Mouse (Mus musculus) kidney, postnatal 0 days (tissue): ENCODE measurements around the gene Sh3kbp1. TPM values are rescaled to one million over a fixed set of nuclear protein-coding genes. Genes with fewer than 3 reads are reported as not detected.

Source experiments
- ATAC-seq: fragments of 200-750 bp; cut with Nextera tagmentation; replicated peaks from 2 replicates; pipeline ENCODE4 v1.8.0; 2017; ENCODE audit warnings: low read depth, moderate number of reproducible peaks, moderate TSS enrichment, moderate library complexity; ENCODE audit not compliant: low FRiP score
- DNase-seq: peaks from one replicate; pipeline ENCODE4 v3.0.0-alpha.2; 2016; ENCODE audit warnings: low spot score
- H3K27ac ChIP-seq: fragments of 300-500 bp; sonication (generic); 2 replicates; pipeline ENCODE4 v1.5.1; 2014; ENCODE audit warnings: mild to moderate bottlenecking
- H3K27me3 ChIP-seq: fragments of 300-500 bp; sonication (generic); 2 replicates; pipeline ENCODE4 v1.6.1; 2014; ENCODE audit warnings: low read length, mixed read lengths; ENCODE audit not compliant: insufficient read depth
- H3K36me3 ChIP-seq: fragments of 300-500 bp; sonication (generic); 2 replicates; pipeline ENCODE4 v1.6.1; 2014; ENCODE audit warnings: low read length, mixed read lengths; ENCODE audit not compliant: insufficient read depth
- H3K4me1 ChIP-seq: fragments of 300-500 bp; sonication (generic); replicated peaks from 2 replicates; pipeline ENCODE4 v1.6.1; 2014; ENCODE audit warnings: antibody characterized with exemption, low read length, mixed read lengths; ENCODE audit not compliant: insufficient read depth
- H3K4me2 ChIP-seq: fragments of 300-500 bp; sonication (generic); 2 replicates; pipeline ENCODE4 v1.6.1; 2014; ENCODE audit warnings: mild to moderate bottlenecking, low read length, moderate library complexity, mixed read lengths
- H3K4me3 ChIP-seq: fragments of 300-500 bp; sonication (generic); replicated peaks from 2 replicates; pipeline ENCODE4 v1.5.1; 2014; ENCODE audit warnings: low read depth, low read length
- H3K9ac ChIP-seq: fragments of 300-500 bp; sonication (generic); 2 replicates; pipeline ENCODE4 v1.6.1; 2014; ENCODE audit warnings: low read depth, low read length
- H3K9me3 ChIP-seq: fragments of 300-500 bp; sonication (generic); replicated peaks from 2 replicates; pipeline ENCODE4 v1.6.1; 2016; ENCODE audit warnings: low read length, inconsistent platforms, mixed read lengths
- CTCF ChIP-seq: IDR thresholded peaks from 2 replicates; pipeline ENCODE4 v1.5.1; 2016; ENCODE audit warnings: antibody characterized with exemption, low read depth, mild to moderate bottlenecking, moderate library complexity
- WGBS: fragments of 180-500 bp; shearing (Covaris S2); extraction: QIAGEN DNeasy Blood & Tissue Kit; methylation state at CpG from one replicate; pipeline ENCODE4 v1.1.7; 2014; 5-methylcytosine and 5-hydroxymethylcytosine counted together
- polyA plus RNA-seq: library from polyadenylated mRNA; unstranded; fragments of >200 nt; fragmentation: Nextera tagmentation; extraction: Ambion mirVana; gene quantifications from 2 replicates; pipeline ENCODE4 v1.2.1, GENCODE M21; 2015

The Sh3kbp1 gene
- polyA plus RNA-seq, 1 experiment from 2014 or later, result 31.5 TPM

DNA sequence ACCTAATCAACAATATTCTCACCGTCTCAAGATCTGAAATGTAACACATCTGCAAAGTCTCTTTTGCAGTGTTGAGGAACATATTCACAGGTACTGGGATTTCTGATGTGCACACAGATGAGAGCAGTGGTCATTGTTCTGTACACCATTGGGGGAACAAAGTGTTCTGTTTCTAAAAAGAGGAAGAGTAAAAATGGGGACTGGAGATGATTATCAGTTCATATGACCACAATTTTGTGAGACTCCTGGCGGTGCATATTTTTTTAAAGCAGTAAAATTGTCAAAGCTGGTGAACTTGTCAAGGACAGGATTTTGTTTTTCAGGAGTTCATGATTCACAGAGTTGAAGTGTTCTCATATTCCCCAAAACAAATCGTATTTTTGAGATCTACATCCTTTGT, 18.2 kb downstream of the Sh3kbp1 start:
- ATAC-seq (no peak), DNase-seq (no peak)
- H3K9ac ChIP-seq, result no peak overlapping the region
- no peak overlapping the region for H3K4me3 ChIP-seq
- no peaks in the 10 kb centered on the region for H3K4me1 ChIP-seq
- H3K27ac ChIP-seq, result no peak overlapping the region
- H3K4me2 ChIP-seq, result no peak overlapping the region
- no peaks in the 10 kb centered on the region for H3K36me3 ChIP-seq
- TF ChIP-seq CTCF, result no peak
- no peaks in the 10 kb centered on the region for H3K27me3 ChIP-seq
- H3K9me3 ChIP-seq, result no peaks in the 10 kb centered on the region
- 78% methylated on average over 3 of the region's 3 CpGs for WGBS

DNA sequence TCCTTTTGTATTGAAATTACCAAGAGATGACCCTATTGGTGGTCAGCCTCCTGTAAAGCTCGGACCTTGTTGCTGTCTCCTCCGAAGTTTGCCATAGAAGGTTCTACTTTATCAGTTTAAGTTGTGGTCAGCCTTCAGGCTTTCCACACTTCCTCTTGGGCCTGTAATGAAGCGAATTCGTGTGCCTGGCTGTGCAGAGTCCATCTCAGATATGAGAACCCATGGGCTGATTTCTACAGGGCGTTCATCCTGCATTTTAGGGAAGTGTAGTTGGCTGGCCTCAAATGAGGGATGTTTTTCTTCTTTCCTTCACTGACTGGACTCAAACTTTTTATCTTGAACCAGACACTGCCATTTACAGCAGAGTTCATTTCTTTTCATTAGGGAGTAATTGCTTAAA, 20.5 kb downstream of the Sh3kbp1 start:
- H3K27me3 ChIP-seq, result no peaks in the 10 kb centered on the region
- H3K27ac ChIP-seq, result no peak overlapping the region
- no peak for TF ChIP-seq CTCF
- no peaks in the 10 kb centered on the region for H3K36me3 ChIP-seq
- DNase-seq (no peak), ATAC-seq (no peak)
- no peak overlapping the region for H3K4me2 ChIP-seq
- WGBS, result 77% methylated on average over 5 of the region's 5 CpGs
- no peak overlapping the region for H3K4me3 ChIP-seq
- H3K4me1 ChIP-seq, result no peaks in the 10 kb centered on the region
- no peak overlapping the region for H3K9ac ChIP-seq
- H3K9me3 ChIP-seq, result no peaks in the 10 kb centered on the region

DNA sequence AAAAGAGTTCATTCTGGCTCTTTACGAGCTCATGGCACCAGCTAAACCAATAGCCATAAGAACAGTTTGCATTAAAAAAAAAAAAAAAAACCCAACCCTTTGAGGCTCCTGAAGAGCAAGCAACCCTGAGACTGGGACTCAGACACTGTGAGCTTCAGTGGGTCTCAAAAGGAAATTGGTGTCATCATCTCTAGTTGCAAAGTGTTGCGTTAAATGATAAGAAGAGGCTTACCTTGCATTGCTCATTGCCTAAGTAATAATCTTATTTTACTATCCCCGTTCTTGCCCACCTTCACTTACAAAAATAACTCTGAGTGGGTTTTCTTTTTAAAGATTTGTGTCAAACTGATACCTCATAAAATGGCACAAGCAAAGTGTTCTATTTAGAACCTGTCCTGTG, 21.5 kb downstream of the Sh3kbp1 start:
- no peak overlapping the region for H3K4me3 ChIP-seq
- H3K27ac ChIP-seq, result no peak overlapping the region
- H3K9me3 ChIP-seq, result no peaks in the 10 kb centered on the region
- no peaks in the 10 kb centered on the region for H3K27me3 ChIP-seq
- TF ChIP-seq CTCF, result no peak
- WGBS, result 86% methylated on average over 3 of the region's 3 CpGs
- DNase-seq (no peak), ATAC-seq (no peak)
- no peaks in the 10 kb centered on the region for H3K4me1 ChIP-seq
- no peaks in the 10 kb centered on the region for H3K36me3 ChIP-seq
- no peak overlapping the region for H3K9ac ChIP-seq
- H3K4me2 ChIP-seq, result no peak overlapping the region

DNA sequence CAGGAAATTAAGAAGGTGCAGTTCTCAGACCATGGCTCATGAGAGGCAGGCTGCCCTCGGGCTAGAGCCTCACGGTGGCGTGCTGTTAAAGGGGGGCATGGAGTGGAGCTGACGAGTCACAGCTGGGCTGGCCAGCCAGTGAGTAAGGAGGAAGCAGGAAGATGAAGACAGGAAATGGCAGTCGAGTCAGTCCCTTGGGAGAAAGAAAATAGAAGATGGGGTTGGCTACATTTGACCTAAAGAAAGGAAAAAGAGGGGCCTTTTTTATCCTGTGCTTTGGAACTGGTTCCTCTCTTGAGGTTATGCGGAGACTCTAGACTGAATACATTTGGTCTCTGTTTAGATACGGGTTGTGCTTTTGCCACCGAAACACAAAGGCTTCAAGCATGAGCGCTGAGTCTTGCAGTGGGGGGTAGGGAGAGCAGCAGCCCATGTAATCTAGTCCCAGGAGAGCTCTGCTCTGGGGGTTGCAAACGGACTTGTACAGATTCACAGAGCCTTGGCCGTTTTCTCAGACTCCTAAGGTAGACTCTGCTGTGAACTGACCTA, 23.1 kb downstream of the Sh3kbp1 start:
- Histone ChIP-seq H3K27me3 (no peaks in the 10 kb centered on the region), H3K4me2 (no peak overlapping the region; the same call in 1 of the 2 replicates), H3K4me1 (no peaks in the 10 kb centered on the region), H3K9me3 (no peaks in the 10 kb centered on the region), H3K9ac (no peak overlapping the region), H3K36me3 (no peaks in the 10 kb centered on the region), H3K4me3 (no peak overlapping the region), H3K27ac (peak overlapping the region; percentile 57)
- no peak; the same call in 1 of the 2 replicates for ATAC-seq
- 44% methylated on average over 11 of the region's 11 CpGs for WGBS
- DNase-seq, result peak; percentile 34
- no peak for TF ChIP-seq CTCF

DNA sequence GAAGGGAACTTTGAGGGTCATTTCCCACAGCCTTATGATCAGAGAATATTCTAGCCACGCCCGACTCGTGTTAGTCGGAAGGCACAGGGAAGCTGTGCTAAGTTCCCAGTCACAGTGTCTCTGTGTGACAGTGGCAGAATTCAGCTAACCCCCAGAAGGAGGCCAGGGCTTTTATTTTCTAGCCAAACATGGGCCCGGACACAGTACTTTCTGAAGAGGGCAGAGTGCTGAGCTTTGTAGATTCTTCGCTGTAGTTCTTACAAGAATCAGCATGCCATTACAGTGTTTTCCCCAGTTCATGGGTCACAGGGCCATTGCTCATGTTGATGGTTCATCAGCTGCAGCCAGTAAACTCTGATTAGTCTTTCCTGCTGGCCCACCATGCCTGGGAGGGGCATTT, 23.7 kb downstream of the Sh3kbp1 start:
- Histone ChIP-seq H3K36me3 (no peaks in the 10 kb centered on the region), H3K9me3 (no peaks in the 10 kb centered on the region), H3K4me3 (no peak overlapping the region), H3K27me3 (no peaks in the 10 kb centered on the region), H3K27ac (peak overlapping the region; percentile 57), H3K4me2 (no peak overlapping the region; the same call in 1 of the 2 replicates), H3K4me1 (no peaks in the 10 kb centered on the region), H3K9ac (no peak overlapping the region)
- 56% methylated on average over 6 of the region's 6 CpGs for WGBS
- DNase-seq, result peak; percentile 9
- no peak for TF ChIP-seq CTCF
- no peak; the same call in 1 of the 2 replicates for ATAC-seq

GRCm38 (mm10) chrX:159671388-159671787, 44.3 kb downstream of the Sh3kbp1 start:
- H3K9me3 ChIP-seq, result no peaks in the 10 kb centered on the region
- H3K9ac ChIP-seq, result no peak overlapping the region
- no peak for ATAC-seq
- no peak for DNase-seq
- H3K4me3 ChIP-seq, result no peak overlapping the region
- H3K27me3 ChIP-seq, result no peaks in the 10 kb centered on the region
- H3K4me2 ChIP-seq, result no peak overlapping the region
- WGBS, result 89% methylated on average over 7 of the region's 7 CpGs
- peak; percentile 35; the same call in 1 of the 2 replicates for TF ChIP-seq CTCF
- no peaks in the 10 kb centered on the region for H3K4me1 ChIP-seq
- H3K27ac ChIP-seq, result no peak overlapping the region
- no peaks in the 10 kb centered on the region for H3K36me3 ChIP-seq

DNA sequence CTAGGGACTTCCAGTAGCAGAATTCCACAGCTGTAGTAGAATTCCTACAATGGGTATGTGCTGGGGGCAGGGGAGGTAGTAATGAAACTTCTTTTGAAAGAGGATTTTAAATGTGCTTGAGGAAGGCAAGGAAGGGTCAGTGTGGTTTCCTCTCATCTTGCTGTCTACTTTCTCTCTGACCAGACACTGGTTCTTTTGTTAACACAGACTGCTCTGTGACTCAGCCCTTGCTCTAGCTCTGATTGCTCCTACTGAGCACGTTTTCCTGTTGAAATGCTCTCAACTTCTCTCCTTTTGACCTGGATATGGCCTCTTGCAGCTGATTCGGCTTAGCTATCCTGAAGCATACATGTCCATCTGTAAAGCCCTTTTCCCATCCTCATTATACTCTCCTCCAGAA, 45.4 kb downstream of the Sh3kbp1 start:
- H3K4me1 ChIP-seq, result no peaks in the 10 kb centered on the region
- H3K36me3 ChIP-seq, result no peaks in the 10 kb centered on the region
- no peaks in the 10 kb centered on the region for H3K27me3 ChIP-seq
- no peak overlapping the region for H3K9ac ChIP-seq
- no peaks in the 10 kb centered on the region for H3K9me3 ChIP-seq
- no peak overlapping the region for H3K27ac ChIP-seq
- ATAC-seq (no peak), DNase-seq (no peak)
- H3K4me2 ChIP-seq, result no peak overlapping the region
- TF ChIP-seq CTCF, result no peak
- H3K4me3 ChIP-seq, result no peak overlapping the region
- 42% methylated on average over 2 of the region's 2 CpGs for WGBS
